Mouse (Mus musculus) erythroblast, embryonic 14.5 days (primary cell): Measurements from ENCODE around the gene Narf.

ENCODE experiments used
- GATA1 ChIP-seq: IDR thresholded peaks from 2 replicates; pipeline ENCODE4 v1.6.1; 2012; ENCODE audit warnings: low read length, inconsistent platforms, mixed read lengths
- TAL1 ChIP-seq: IDR thresholded peaks from 3 replicates; pipeline ENCODE4 v1.6.1; 2012; ENCODE audit warnings: low read length, inconsistent platforms, mixed read lengths

DNA sequence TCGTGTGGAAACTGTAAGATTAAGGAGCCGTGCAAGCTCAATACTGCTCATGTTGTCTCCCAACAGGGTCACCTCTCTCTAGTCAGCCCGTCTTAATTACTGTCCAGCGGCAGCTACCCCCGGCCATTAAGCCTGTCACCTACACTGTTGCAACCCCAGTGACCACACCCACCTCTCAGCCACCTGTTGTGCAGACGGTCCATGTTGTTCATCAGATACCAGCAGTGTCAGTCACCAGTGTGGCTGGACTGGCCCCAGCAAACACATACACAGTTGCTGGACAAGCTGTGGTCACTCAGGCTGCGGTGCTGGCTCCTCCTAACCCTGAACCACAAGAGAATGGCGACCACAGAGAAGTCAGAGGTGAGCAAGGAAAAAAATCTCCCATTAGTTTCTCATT lies 61.4 kb downstream of the Narf start:
- TF ChIP-seq GATA1: no peak
- no peak for TF ChIP-seq TAL1
